Mouse (Mus musculus) embryonic facial prominence, embryonic 15.5 days (tissue): ENCODE results near the gene Tsen54. TPM values are rescaled to one million over a fixed set of nuclear protein-coding genes. Genes with fewer than 3 reads are reported as not detected.

ENCODE experiments used
- ATAC-seq: fragments of 200-750 bp; cut with Nextera tagmentation; 2 replicates; pipeline ENCODE4 v1.8.0; 2017; ENCODE audit warnings: low read depth, moderate TSS enrichment; ENCODE audit not compliant: insufficient number of reproducible peaks, low FRiP score, low TSS enrichment
- H3K27ac ChIP-seq: fragments of 300-500 bp; sonication (generic); replicated peaks from 2 replicates; pipeline ENCODE4 v1.5.1; 2015; ENCODE audit warnings: mild to moderate bottlenecking, inconsistent platforms
- H3K27me3 ChIP-seq: fragments of 300-500 bp; sonication (generic); 2 replicates; pipeline ENCODE4 v1.6.1; 2015; ENCODE audit warnings: inconsistent platforms
- H3K36me3 ChIP-seq: fragments of 300-500 bp; sonication (generic); 2 replicates; pipeline ENCODE4 v1.6.1; 2015; ENCODE audit warnings: mild to moderate bottlenecking, inconsistent platforms
- H3K4me1 ChIP-seq: fragments of 300-500 bp; sonication (generic); 2 replicates; pipeline ENCODE4 v1.6.1; 2015; ENCODE audit warnings: inconsistent platforms
- H3K4me2 ChIP-seq: fragments of 300-500 bp; sonication (generic); replicated peaks from 2 replicates; pipeline ENCODE4 v1.6.1; 2015; ENCODE audit warnings: mild to moderate bottlenecking, inconsistent platforms
- H3K4me3 ChIP-seq: fragments of 300-500 bp; sonication (generic); replicated peaks from 2 replicates; pipeline ENCODE4 v1.5.1; 2015; ENCODE audit warnings: mild to moderate bottlenecking, inconsistent platforms
- H3K9ac ChIP-seq: fragments of 300-500 bp; sonication (generic); 2 replicates; pipeline ENCODE4 v1.6.1; 2015; ENCODE audit warnings: inconsistent platforms
- H3K9me3 ChIP-seq: fragments of 300-500 bp; sonication (generic); replicated peaks from 2 replicates; pipeline ENCODE4 v1.6.1; 2016; ENCODE audit warnings: inconsistent platforms
- WGBS: fragments of 180-500 bp; shearing (Covaris S2); methylation state at CpG from one replicate; pipeline ENCODE4 v1.1.7; 2015; 5-methylcytosine and 5-hydroxymethylcytosine counted together
- polyA plus RNA-seq: library from polyadenylated mRNA; unstranded; fragments of >200 nt; fragmentation: Nextera tagmentation; extraction: Ambion mirVana; gene quantifications from 2 replicates; pipeline ENCODE4 v1.2.1, GENCODE M21; 2015

The Tsen54 gene
- polyA plus RNA-seq, 1 experiment from 2014 or later: 34.8 TPM

DNA sequence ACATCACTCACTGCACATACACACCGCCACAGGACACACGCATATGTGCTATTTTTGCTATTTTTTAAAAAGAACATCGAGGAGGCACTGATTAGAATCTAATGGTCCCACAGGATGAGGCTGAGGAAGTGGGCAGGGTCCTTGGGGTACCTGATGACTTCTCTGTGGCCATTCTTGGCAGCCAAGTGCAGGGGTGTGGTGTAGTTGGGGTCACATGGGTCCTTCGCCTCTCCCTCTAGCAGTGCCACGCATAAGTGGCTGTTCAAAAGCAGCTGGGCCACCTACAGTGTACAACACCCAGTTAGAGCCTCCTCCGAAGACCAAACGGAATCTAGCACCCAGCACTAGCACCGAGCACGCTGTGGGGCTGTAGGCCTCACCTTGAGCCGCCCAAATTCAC, 8.4 kb upstream of the Tsen54 start:
- Histone ChIP-seq H3K27ac (no peak overlapping the region), H3K36me3 (peaks cover 66% of the 10 kb centered on the region), H3K4me1 (peaks cover 51% of the 10 kb centered on the region), H3K9me3 (no peaks in the 10 kb centered on the region), H3K4me3 (no peak overlapping the region), H3K27me3 (no peaks in the 10 kb centered on the region), H3K9ac (no peak overlapping the region), H3K4me2 (no peak overlapping the region)
- WGBS: 81% methylated on average over 10 of the region's 10 CpGs
- ATAC-seq: no peak

DNA sequence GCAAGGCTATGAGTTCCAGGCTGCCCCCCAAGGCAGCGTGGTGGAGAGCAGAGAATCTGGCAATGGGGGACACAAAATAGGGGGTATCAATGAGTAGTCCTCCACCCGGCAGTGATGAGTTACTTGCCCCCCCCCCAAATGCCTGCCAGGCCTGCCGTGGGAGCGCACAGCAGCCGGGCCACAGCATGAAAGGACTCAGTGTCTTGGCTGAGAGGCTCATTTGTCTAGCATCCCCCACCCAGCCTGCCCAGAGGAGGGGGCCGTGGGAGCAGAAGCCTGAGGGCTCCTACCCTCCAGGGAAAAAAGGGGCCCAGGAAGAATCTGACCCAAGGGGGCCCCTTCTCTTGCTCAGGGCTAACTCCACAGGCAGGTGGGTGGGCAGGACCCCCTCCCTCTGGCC, 7.2 kb upstream of the Tsen54 start:
- no peak overlapping the region for H3K9ac ChIP-seq
- no peak overlapping the region for H3K27ac ChIP-seq
- no peak overlapping the region for H3K4me3 ChIP-seq
- H3K36me3 ChIP-seq: peaks cover 54% of the 10 kb centered on the region
- no peaks in the 10 kb centered on the region for H3K27me3 ChIP-seq
- WGBS: 65% methylated on average over 6 of the region's 6 CpGs
- no peak overlapping the region; the same call in 1 of the 2 replicates for H3K4me2 ChIP-seq
- ATAC-seq: no peak
- H3K4me1 ChIP-seq: peaks cover 63% of the 10 kb centered on the region
- no peaks in the 10 kb centered on the region for H3K9me3 ChIP-seq

DNA sequence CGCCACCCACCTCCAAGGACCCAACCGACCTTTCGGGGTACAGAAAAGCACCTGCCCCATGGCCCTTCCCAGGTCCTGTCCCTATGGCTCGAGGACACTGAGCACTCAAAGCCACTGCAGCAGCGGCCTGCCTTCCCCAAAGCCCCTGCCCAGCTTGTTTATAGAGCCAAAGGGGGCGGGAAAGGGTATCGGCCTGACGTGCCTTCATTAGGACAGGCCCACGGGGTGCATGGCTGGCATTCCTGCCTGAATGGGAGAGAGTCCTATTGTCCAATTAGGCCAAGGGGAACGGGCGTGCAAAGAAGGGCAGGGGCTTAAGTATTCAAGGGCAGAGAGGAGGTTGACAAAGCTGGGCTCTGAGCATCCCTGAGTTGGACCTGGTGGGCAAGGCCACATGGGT, 6.6 kb upstream of the Tsen54 start:
- Histone ChIP-seq H3K9ac (no peak overlapping the region), H3K4me3 (no peak overlapping the region), H3K4me2 (peak overlapping the region; percentile 96; the same call in 1 of the 2 replicates), H3K27ac (peak overlapping the region; percentile 73), H3K9me3 (no peaks in the 10 kb centered on the region), H3K4me1 (peaks cover 69% of the 10 kb centered on the region), H3K27me3 (no peaks in the 10 kb centered on the region), H3K36me3 (peaks cover 47% of the 10 kb centered on the region)
- no peak for ATAC-seq
- 68% methylated on average over 11 of the region's 11 CpGs for WGBS

DNA sequence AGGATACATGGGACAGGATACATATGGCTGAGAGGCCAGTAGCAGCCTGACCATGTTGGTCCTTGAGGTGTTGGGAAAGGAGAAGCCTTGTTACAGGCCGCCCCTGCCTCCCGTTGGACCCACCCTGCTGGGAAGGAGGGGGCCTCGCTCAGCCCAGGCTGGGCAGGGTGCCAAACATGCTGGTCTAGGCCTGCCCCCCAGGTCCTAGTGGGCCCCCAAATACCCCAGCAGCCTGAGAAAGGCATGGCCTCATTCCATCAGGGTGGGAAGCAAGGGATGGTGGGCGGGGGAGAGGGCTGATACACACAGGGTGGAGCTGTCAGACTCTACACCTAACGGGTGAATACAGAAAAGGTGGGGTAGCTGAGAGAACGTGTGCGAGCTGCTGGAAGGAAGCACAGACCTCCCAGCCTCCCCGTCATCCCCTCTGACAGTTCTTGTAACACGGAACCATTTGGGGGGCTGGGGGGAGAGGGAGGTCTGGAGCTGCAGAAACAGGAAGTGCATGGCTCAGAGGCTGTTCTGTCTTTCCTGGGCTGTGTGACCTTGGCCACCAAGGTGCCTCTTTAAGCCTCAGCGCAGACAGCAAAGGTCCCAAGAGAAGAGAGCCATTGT, 5.7 kb upstream of the Tsen54 start:
- peak; percentile 12; the same call in 1 of the 2 replicates for ATAC-seq
- WGBS: 23% methylated on average over 10 of the region's 10 CpGs
- H3K4me2 ChIP-seq: peak overlapping the region; percentile 96
- 0 out of 2 replicates have a peak overlapping the region, but pooled peaks have one; percentile 12 for H3K9ac ChIP-seq
- peaks cover 39% of the 10 kb centered on the region for H3K36me3 ChIP-seq
- peaks cover 70% of the 10 kb centered on the region for H3K4me1 ChIP-seq
- H3K27ac ChIP-seq: peak overlapping the region; percentile 73
- H3K4me3 ChIP-seq: peak overlapping the region; percentile 81; the same call in 1 of the 2 replicates
- no peaks in the 10 kb centered on the region for H3K27me3 ChIP-seq
- H3K9me3 ChIP-seq: no peaks in the 10 kb centered on the region

DNA sequence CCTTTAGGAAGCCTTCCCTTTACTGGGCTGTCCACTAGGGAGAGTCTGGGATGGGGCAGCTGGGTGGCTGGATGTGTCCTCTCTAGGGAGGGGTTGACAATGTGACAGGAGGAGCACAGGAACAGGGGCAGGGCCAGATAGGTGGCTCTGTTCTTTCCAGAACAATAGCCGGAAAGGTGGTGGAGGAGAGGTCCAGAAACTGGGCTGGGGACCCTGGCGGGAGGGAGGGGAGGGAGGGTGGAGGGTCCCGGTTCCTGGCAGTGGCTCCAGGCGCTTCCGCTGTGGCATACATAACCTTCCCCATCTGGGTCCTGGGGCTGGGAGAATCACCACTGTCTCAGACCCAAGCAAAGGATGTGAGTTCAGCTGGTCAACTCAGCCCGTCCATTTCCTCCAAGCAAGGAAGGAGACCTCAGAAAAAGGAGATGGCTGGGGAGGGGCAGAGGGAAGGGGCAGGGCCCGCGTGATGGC, 5.2 kb upstream of the Tsen54 start:
- Histone ChIP-seq H3K27ac (peak overlapping the region; percentile 73), H3K9ac (0 out of 2 replicates have a peak overlapping the region, but pooled peaks have one; percentile 12), H3K4me2 (peak overlapping the region; percentile 96), H3K4me1 (peaks cover 73% of the 10 kb centered on the region), H3K4me3 (peak overlapping the region; percentile 81), H3K36me3 (peaks cover 35% of the 10 kb centered on the region), H3K27me3 (no peaks in the 10 kb centered on the region), H3K9me3 (no peaks in the 10 kb centered on the region)
- ATAC-seq: no peak
- WGBS: 50% methylated on average over 8 of the region's 8 CpGs

DNA sequence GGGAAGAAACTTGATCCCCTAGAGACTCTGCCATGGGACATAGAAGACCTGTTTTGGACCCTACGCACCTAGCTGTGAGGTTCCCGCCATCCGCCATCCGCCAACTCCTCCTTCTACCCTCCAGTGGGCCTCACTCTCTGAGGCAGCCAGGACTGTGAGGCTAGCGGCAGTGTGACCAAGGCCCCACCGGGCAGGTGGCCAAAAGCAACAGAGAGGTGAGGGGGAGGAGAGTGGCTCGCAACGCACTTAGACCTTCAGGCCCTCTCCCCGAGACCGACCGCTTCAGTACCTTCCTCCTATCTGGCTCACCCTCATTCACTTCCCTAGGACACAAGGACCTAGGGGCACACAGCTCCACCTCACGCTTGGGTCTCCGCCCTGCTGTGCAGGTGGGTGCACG, 4.1 kb upstream of the Tsen54 start:
- peak overlapping the region; percentile 96 for H3K4me2 ChIP-seq
- peaks cover 78% of the 10 kb centered on the region for H3K4me1 ChIP-seq
- peak overlapping the region; percentile 81 for H3K4me3 ChIP-seq
- H3K27ac ChIP-seq: 0 out of 2 replicates have a peak overlapping the region, but pooled peaks have one; percentile 73
- H3K36me3 ChIP-seq: peaks cover 25% of the 10 kb centered on the region
- H3K9me3 ChIP-seq: no peaks in the 10 kb centered on the region
- ATAC-seq: no peak
- H3K27me3 ChIP-seq: no peaks in the 10 kb centered on the region
- WGBS: 70% methylated on average over 14 of the region's 14 CpGs
- H3K9ac ChIP-seq: no peak overlapping the region

DNA sequence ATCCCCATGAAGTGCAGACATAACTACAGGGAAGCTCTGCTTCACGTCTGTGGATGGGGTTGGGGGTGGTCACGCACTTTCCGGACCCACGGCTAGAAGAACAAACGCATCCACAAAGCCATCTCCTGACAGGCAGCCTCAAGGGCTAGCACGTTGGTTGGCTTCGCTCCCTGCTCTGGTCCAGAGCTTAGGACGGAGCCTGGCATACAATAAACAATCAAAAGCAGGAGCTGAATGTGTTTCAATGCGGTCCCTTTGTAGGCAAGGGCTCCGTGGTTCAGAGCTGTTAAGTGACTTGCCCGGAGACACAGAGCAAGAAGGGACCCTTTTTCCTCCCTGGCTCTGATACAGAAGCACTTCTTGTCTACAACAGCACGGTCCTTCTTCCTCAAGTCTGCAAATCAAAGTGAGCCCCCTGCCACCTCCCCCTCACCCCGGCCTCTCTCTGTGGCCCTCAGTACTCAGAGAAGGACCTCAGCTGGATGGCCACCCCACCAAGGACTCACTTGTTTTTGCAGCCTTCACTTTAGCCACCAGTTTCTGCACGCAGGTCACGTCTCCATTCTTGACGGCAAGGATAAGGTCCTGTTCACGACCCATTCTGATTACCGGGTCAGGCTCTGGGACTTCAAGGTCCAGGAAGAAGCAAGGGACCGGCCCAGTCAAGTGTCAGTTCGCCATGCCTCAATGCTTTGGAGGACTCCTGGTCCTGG, 3.0 kb upstream of the Tsen54 start:
- Histone ChIP-seq H3K4me2 (peak overlapping the region; percentile 96), H3K4me3 (peak overlapping the region; percentile 81), H3K9me3 (no peaks in the 10 kb centered on the region), H3K36me3 (peaks cover 20% of the 10 kb centered on the region), H3K27ac (no peak overlapping the region; the same call in 1 of the 2 replicates), H3K27me3 (no peaks in the 10 kb centered on the region), H3K4me1 (peaks cover 79% of the 10 kb centered on the region), H3K9ac (peak overlapping the region; percentile 12; the same call in 1 of the 2 replicates)
- ATAC-seq: no peak
- WGBS: 73% methylated on average over 20 of the region's 20 CpGs

DNA sequence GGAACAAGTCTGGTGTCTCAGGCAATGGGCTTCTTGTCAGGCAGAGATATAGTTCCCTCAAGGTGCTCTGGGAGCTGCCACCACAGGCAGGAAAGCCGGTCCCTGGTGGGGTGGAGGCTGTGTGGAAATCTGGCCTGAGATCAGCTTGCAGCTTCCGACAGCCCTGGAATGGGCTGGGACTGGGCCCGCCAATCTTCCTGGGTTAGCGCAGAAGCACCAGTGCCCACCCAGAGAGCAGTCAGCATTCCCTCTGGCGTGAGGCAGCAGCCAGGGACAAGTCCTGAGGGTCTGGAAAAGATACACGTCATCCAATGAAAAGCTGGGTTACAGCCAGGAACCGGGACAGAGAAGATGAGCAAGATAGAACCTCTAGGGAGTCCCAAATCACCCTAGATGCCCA, 2.4 kb upstream of the Tsen54 start:
- Histone ChIP-seq H3K4me2 (peak overlapping the region; percentile 96), H3K36me3 (peaks cover 20% of the 10 kb centered on the region), H3K4me3 (peak overlapping the region; percentile 81), H3K9ac (0 out of 2 replicates have a peak overlapping the region, but pooled peaks have one; percentile 12), H3K4me1 (peaks cover 73% of the 10 kb centered on the region), H3K27ac (peak overlapping the region; percentile 90; the same call in 1 of the 2 replicates), H3K27me3 (no peaks in the 10 kb centered on the region), H3K9me3 (no peaks in the 10 kb centered on the region)
- no peak for ATAC-seq
- 24% methylated on average over 7 of the region's 7 CpGs for WGBS

DNA sequence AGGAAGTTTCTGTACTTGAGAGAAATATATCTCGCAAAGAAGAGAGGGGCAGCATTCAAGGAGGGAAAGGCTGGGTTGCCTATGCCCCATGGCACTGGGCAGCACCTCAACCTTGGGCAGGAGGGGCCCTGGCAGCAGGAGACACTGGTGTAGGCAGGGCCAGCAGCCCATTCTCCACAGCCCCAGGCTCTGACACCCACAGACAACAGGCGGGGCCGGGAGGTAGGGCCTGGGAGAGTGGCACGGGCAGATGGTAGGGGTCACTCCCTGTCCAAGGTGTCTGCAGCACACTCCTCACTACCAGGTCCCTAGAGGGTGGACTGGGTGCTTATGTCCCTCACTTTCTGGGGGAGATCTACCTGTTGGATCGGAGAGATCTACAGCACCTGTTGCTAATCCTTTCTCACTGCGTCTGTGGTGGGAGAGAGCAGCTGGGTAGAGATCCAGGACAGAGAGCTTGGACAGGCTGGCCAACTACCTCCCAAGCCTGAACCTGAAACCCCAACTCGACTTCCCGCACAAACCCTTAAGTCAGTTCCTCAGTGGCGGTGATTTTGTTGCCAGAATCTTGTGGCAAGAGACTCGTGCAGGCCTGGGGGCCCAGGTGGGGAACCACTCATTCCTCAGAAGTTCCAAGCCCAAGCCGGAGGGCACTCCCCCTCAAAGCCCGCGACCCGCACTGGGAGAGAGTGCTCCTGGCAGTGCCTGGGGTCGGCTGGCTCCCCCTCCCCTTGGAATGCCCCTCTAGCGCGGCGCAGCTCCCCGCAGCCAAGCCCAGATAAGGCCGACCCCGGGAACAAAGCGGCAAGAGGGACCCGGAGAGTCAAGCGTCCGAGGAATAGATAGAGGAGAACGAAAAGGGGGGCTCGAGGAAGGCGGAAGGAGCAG, 1.7 kb upstream of the Tsen54 start:
- WGBS: 3% methylated on average over 28 of the region's 28 CpGs
- H3K9me3 ChIP-seq: no peaks in the 10 kb centered on the region
- peaks cover 67% of the 10 kb centered on the region for H3K4me1 ChIP-seq
- H3K4me2 ChIP-seq: peak overlapping the region; percentile 96
- peaks cover 19% of the 10 kb centered on the region for H3K36me3 ChIP-seq
- no peaks in the 10 kb centered on the region for H3K27me3 ChIP-seq
- peak overlapping the region; percentile 90 for H3K27ac ChIP-seq
- peak overlapping the region; percentile 81 for H3K4me3 ChIP-seq
- ATAC-seq: no peak
- H3K9ac ChIP-seq: peak overlapping the region; percentile 58

DNA sequence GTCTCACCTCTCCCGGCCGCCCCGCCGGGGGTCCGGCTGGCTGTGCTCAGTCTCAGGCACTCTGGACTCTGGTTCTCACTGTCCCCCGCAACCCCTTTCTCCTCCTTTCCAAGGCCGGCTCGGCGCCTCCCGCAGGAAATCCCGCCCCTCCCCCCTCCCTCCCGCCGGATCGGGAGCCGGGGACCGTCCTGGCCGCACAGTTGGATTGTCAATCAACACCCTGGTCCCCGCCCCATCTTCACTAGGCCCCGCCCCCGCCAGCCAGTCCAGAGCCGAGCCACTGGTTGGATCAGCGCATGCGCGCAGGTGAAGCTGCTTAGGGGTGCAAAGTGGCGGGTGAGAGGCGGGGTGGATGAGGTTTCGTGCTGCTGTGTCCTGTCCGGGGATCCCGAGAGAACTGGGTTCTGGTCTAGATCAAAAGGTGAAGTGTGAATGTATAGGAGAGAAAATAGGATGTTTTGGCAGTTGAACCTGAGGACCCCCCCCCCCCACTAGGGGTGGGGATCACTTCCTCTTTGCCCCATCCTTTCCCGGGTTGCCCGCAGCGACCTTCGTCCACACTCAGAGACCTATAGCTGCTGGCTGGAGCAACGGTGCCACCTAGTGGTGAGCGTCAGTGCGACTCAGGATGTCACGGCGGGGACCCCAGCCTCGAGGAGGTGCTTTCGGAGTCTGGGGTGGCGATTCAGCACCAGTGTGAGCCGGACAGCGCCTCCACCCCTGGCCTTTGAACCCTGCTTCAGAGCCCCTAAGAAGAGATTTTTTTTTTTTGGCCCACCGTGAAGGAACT, 822 bp upstream of the Tsen54 start, which contains the start of gene Caskin2:
TSS of gene Caskin2 (minus strand) at position 133 of the 790 bp plus-strand sequence.
- peak; percentile 92 for ATAC-seq
- under 1% methylated on average over 43 of the region's 44 CpGs for WGBS
- Histone ChIP-seq H3K4me2 (peak within 1 kb of the TSS; percentile 96), H3K4me3 (peak within 1 kb of the TSS; percentile 81), H3K27me3 (no peaks in the 10 kb centered on the region), H3K36me3 (peaks cover 20% of the 10 kb centered on the region), H3K9ac (peak within 1 kb of the TSS; percentile 78), H3K4me1 (peaks cover 57% of the 10 kb centered on the region), H3K9me3 (no peaks in the 10 kb centered on the region), H3K27ac (peak within 1 kb of the TSS; percentile 90)
